Mouse (Mus musculus) T-helper 2 cell (primary cell): ENCODE results near the gene Taok3.
"Not testable (repeated sequence)": the region's sequence is repeated elsewhere in the genome, so short reads cannot be mapped to it uniquely, and the experiment has no call there.

Source experiments
- in situ Hi-C: fragments of 300-600 bp; cut with MboI, MseI; formaldehyde crosslinking; loops from one replicate; pipeline ENCODE4 v1.15.1; 2025; ENCODE audit warnings: high pct_unique_total_duplicates

Taok3 gene

DNA sequence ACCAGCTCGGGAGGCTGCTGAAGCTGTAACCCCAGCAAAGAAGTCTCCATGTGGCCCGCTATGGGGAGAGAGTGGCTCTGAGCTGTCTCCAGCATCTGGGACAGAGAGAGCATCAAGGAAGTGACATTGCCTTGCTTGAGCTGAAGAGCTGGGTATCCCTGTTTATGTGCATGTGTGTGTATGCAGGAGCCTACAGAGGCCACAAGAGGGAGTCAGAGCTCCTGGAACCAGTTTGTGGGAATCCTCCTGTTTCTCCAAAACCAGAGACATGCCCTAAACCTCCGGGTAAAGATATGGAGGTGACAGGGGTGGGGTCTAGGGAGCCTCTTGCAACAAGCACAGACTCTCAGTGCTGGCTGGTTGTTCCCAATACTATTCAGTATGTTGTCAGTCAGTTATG, 171.4 kb downstream of the Taok3 start:
- in situ Hi-C loops = no loop called here

GRCm38 (mm10) chr5:117292547-117292946, 172.6 kb downstream of the Taok3 start:
- in situ Hi-C loops = no loop called here

GRCm38 (mm10) chr5:117293776-117294175, 173.8 kb downstream of the Taok3 start:
- in situ Hi-C loops = not testable (repeated sequence)

DNA sequence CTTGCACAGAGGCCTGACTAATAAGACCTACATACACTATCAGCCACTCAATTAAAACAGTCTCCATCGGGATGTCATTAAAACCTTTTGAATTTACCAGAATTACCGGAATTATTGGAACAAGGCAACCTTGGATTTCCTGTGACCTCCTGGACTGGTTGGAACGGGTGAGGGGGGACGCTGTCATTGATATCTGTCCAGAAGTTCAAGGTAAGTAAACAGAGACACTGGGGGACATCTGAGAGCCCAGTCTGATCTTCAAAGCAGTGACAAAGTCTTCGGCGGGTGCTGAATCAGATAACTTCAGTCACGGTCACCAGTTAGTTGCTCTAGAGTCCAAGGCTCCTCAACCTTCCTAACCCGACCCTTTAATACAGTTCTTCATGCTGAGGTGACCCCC, 175.1 kb downstream of the Taok3 start:
- in situ Hi-C loops = no loop called here

DNA sequence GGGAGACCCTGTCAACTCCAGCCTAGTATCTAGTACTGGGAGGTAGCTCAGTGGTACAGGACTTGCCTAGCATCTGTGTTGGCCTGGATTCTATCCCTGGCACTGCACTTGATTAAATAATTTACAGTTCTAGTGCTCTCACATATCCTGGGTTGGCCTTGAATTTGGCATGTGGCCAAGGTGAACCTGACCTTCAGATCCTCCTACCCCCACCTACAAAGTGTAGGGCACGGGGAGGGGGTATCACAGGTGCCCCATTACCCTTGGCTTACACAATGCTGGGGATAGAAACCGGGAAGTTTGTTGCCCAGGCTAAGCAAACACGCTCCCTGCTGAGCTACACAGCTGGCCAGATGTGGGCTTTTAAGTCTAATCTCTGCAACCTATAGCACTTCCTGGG, 183.0 kb downstream of the Taok3 start:
- in situ Hi-C loops = no loop called here

DNA sequence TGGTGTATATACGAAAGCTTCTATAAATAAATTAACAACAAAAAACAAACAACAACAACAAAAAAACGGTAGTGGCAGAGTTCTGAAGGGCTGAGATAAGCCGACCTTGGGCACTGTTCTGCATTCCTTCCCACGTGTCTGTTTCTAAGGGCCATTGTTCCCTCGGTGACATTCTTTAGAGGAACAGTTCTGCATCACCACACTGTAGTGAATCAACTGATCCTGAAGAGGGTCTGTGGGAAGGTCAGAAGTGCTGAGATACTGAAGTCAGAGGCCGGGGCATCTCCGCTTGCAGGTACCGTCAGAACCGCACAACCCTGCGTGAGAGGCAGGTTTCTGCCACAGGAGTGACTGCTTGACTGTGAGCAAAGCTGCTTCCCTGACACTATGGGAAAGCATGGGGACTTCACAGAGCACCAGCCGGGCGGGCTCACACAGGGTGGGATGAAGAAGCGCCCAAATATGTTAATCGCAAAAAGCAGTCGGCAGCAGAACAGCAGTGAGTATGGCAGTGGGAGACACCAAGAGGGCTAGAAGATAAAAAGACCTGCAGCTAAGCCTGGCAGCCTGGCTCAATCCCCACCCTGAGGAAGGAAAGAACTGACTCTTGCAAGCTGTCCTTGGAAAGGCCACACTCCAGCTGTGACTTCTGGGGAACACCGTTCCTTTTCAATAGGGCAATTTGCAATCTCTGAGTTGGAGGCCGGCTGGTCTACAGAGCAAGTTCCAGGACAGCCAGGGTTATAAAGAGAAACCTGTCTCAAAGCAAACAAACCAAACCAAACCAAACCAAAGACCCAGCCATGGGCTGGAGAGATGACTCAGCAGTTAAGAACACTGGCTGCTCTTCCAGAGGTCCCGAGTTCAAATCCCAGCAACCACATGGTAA, 184.0 kb downstream of the Taok3 start:
- in situ Hi-C loops = no loop called here

DNA sequence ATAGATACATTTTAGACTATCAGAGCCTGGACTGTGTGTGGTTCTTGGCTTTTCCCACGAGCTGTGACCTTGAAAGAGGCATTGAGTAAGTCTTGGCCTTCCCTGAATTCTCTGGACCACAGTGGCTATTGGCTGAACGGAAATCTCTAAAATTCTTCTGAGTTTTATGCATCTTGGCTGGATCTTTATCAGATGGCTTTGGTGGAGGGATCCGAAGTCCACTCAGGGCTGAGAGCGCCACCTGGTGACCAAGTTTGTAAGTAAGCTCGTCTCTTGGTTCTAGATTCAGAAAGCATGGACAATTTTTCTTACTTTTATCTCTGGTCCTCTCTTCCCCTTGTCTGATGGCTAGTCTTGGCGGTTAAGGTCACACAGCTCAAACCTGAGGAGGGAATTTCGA, 185.0 kb downstream of the Taok3 start:
- in situ Hi-C loops = no loop called here

- in situ Hi-C loops = no loop called here
Observed at GRCm38 (mm10) chr5:117305754-117306153, 185.8 kb downstream of the Taok3 start.

- in situ Hi-C loops = no loop called here
Observed at GRCm38 (mm10) chr5:117306826-117307225, 186.9 kb downstream of the Taok3 start.

DNA sequence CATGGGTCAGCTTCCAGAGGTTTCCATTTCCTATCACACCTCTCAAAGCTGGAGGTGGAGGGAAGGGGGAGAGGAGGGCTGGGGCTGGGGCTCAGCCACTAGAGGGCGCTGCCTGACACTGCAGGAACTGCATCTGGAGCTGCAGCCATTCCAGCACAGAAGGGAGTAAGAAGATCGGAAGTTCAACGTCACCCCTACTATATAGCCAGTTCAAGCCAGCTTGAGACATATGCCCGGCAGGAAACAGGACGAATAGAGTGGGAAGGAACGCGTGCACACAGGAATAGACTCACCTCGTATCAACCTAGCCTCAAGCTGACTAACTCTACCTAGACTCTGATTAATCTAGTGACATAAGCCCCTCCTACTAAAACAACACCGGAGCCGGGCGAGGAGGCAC, 187.8 kb downstream of the Taok3 start:
- in situ Hi-C loops = no loop called here

DNA sequence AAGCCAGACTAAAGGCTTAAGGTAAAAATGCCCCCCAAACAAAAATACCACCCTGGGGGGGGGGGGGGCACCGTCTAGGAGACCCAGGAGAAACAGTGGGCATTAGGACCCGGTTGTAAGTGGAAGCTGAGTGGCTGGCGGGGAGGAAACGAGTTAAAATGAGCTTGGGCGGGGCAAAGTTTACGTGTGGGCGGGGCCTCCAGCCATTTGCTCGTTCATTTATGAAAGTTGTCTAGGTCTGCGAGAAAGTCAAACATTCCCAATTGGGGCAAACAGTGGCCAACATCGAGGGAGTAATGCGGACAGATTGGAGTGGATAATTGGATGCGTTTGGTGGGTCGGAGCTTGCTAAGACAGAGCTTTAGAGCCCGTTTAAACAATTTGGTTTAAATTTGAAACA, 193.5 kb downstream of the Taok3 start:
- in situ Hi-C loops = loop anchor here (10.0 kb wide), 1 partner anchor 181 kb away; no protein-coding TSS in a partner anchor

- in situ Hi-C loops = loop anchor here (10.0 kb wide), 1 partner anchor 181 kb away; no protein-coding TSS in a partner anchor
Observed at GRCm38 (mm10) chr5:117313909-117314308, 194.0 kb downstream of the Taok3 start.

- in situ Hi-C loops = loop anchor here (10.0 kb wide), 1 partner anchor 180 kb away; no protein-coding TSS in a partner anchor
Observed at GRCm38 (mm10) chr5:117314587-117315428, 194.9 kb downstream of the Taok3 start.

DNA sequence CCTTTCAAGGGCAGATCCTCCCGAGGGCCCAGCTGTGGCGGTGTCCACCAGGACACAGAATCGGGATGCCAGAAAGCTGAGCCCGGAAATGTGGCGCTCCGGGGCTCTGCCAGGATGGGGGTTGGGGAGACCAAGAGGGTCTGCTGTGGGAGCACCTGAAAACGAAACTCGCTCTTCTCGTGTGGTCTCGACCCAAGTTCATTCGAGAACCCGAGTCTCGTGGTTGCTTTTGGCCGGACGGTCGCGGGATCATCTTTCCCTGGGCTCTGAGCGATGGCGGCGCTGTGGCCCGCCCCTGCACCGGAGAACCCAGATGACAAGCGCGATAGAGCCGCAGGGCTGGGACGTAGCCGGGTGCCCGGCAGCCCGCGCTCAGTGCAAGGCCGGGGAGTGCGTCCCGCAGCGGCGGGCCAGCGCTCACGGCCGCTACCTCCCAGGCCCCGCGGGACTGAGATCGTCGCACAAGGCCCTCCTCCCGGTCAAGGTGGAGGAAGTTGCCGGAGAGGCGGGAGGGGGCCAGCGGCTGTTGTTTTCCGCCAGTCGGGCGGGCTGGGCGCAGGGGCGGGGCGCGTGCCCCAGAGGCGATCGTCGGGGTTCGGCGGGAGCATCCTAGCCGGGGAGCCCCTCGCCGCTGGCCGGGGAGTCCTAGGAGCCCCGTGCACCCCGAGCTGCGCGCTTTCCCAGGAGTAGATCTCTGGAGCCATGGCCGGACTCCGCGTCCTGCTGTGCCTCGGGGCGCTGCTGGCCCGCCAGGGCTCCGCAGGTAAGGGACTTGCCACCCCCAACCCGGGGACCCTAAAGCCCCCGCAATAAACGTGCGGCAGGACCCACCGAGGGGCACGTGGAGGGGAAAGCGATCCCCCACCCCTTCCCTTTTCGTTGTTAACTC, 199.1 kb downstream of the Taok3 start, which contains the start of gene Vsig10:
Vsig10 (plus strand) TSS at position 343 of the 889 bp plus-strand sequence.
- in situ Hi-C loops = loop anchor here (10.0 kb wide), 1 partner anchor 176 kb away; no protein-coding TSS in a partner anchor

- in situ Hi-C loops = no loop called here
Observed at GRCm38 (mm10) chr5:117323751-117324150, 203.8 kb downstream of the Taok3 start.
